Mouse (Mus musculus) gastrocnemius, adult 8-10 months (tissue): ENCODE results near the gene Gm42420. TPM values are rescaled to one million over a fixed set of nuclear protein-coding genes. Genes with fewer than 3 reads are reported as not detected.
A peak's percentile ranks its signal among the peaks of the same experiment; 100 is the strongest.

Experiments used
- DNase-seq, 2 experiments: peaks; one replicate each; pipeline ENCODE4 v3.0.0; 2022; ENCODE audit warnings: low spot score in 2 of 2
- total RNA-seq, 4 experiments: library from RNA; stranded (reverse); gene quantifications; 2 replicates each; pipeline ENCODE4 v1.2.4; 2022

The Gm42420 gene
- total RNA-seq, result under 1 TPM in 1 of 4 experiments, not detected in 3; 0.75 TPM

DNA sequence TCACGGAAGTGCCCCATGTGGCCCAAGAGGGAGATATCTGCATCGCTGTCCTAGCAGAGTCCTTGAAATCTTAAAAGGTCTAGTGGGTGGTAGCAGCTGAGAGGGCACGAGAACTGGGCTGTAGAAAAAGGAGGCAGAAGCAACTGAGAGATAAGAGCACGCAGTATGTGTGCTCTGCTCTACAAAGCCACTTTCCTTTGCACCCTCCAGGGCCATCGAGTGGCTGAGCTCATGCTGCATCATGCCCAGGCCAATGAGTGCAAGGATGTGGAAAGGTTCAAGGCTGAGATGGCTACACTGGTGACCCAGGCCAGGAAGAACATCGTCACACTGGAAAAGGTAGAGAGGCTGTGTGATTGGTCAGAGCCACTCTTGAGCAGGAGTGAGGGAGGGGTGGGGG lies at the start of gene Gm42420:
TSS of gene Gm42420 (plus strand) at position 237 of the 400 bp plus-strand sequence.
- DNase-seq, result no peak

DNA sequence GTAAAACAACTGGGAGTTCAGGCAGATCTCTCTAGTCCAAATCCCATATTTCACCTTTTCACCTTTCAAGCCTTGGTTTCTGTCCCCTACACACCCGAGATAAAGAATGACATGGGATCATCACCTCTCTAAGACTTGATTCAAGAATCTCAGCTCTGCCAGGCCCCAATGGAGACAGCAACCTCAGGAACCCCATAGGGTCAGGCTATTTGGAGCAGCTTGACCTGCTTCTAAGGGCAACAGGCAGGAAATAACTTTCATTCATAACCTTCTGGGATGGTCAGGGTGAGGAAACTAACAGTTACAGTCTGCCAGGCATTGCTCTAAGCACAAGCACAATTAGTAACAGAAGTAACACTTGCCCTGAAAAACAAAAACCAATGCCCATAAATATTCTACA lies 48.9 kb upstream of the Gm42420 start:
- no peak for DNase-seq

DNA sequence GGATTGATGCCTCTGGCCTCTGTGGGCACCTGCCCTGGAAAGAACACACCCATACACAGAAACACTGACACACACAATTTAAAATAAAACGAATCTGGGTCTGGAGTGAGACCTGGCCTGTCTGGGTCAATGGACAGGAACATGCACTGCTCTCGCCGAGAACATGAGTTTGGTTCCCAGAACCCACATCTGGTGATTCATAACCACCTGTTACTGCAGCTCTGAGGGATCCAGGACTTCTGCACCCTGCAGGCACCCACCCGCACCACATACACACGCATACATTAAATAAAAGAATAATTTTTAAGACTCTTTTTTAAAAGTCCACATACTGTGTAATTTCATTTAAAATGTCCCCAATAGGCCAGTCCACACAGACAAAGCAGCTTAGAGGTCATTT lies 48.3 kb upstream of the Gm42420 start:
- no peak for DNase-seq

DNA sequence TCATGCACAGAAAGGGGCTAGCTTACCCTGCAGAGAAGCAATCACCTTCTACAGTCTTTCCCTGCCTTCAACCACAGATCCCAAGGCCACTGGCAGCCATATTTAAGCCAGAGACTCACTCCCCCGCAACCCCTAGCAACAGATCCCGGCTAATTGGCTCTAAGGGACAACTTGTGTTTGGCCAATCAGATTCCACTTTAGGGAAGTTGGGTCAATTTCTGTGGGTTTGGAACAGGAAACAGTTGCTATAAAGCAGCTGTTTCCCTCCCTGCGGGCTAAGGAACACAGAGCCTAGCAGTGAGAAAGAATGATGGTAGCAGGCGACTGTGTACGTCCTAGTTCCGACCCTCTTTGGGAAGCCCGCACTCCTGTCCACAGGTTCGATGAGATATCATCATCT lies 47.3 kb upstream of the Gm42420 start:
- DNase-seq, result no peak

DNA sequence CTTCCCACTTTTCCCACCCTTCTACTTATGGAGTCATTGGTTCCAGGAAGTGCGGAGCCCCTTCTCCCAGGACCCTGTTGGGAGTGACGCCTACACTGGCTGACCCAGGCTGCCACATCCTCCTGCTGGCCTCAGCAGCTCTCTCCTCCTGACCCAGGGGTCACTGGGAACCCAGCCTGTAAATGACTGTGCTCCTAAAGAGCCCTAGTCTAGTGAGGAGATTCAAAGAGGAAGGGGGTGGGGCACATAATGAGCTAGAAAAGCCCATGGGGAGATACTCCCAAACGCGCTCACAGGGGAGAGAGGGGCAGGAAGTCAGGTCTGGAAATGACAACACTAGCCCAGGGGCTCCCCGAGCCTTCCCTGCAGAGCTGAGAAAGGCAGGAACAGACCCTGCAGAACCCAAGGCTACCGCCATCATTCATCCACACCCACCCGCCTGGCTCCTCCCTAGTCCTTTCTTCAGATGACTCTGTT lies 45.8 kb upstream of the Gm42420 start:
- peak; percentile 29 to 59 for DNase-seq

DNA sequence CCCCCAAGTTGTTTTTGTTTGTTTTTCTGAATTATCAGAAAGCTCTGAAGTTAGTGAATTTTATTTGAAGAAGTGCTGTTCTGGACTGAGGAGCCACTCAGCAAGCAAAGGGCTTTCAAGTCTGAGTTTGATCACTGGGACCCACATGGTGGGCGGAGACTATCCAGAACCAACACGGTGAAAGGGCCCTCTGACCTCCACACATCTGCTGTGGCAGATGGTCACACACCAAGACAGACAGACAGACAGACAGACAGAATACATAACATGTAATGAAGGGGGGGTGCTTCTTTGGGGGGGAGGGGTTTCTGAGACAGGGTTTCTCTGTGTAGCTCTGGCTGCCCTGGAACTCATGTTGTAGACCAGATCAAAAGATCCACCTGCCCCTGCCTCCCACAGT lies 45.0 kb upstream of the Gm42420 start:
- no peak for DNase-seq

DNA sequence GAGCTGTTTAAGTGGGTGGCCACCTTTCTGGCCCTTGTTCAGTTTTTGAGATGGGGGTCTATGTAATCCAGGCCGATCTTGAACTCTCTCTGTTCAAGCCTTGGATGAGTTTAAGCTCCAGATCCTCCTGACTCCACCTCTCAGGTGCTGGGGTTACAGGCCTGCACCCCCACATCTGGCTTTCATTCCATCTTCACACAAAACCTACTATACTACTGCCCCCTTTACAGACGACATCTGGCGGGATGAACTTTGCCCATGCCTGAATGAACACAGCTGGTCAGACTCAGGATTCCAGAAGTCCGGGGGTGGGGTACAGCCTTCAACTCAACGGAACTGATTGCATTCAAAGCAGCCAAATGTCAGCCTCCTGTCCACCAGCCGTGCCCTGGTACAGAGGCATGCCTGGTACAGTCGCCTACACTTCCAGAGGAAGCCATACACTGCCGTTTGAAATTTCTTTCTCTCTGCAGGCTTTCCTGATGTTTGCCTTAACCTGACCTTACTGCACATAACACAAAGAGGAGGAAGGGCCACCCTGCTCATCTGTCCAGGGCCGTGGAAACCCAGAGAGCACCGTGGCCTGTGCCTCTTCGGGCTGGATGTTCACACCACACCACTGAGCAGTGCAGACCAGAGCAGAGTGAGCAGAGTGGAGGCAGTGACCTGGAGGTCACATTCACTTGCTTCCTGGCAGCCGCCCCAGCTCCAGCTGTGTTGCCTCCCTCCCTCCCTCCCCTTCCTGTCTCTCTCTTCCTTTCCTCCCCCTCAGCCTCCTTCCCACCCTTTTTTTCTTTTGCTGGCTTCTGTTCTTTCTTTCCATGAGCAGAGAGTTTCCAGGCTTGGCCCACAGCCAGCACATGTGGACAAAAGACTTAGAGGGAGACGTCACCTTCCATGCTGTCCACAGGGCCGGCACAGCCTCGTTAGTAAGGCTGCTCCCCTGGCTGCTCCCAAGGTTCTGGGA lies 42.6 kb upstream of the Gm42420 start:
- DNase-seq, result peak; percentile 68 to 80

DNA sequence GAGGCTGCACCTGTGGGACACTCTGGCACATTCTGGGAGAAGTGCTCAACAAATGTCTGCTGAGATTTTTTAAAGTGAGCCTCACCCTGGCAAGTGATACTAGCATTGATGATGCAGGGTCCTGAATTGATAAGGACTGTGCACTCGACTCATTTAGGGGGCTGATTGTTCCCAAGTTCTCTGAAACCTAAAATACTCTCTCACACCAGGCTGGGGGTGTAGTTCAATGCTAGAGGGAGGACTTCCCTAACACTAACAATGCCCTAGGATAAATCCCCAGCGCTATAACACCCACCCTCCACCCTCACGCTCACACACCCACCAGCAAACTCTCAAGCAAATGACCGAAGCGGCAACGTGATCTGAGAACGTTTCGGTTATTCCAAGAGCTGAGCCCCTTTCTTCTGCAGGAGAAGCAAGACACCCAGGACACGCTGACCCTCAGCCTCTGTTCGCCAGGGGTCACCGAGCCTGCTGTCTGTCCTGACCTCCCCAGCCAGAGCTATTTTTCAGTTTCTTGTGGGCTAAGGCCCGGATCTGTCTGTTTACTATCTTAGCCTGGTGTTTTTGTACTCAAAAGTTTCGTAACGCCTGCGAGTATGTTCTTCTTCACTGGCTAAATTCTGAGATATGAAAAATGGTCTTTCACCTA lies 41.7 kb upstream of the Gm42420 start:
- no peak for DNase-seq

DNA sequence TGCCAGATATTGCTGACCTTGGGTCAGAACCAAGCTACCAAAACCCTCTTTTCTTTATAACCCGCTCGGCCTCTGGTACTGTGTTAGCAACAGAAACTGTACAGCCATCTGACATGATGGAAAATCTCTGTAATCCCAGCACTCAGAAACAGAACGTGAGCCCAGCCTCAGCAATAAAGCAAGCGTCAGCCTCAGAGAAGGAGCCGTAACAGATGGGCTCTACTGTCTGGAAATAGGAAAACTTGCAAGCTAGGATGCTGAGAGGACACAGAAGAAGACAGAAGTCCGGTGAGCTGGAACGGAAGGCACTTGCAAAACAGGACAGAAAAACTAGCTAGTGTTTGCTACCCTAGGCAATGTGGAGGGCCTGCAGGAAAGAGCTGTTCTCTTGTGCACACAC lies 40.1 kb upstream of the Gm42420 start:
- DNase-seq, result no peak

DNA sequence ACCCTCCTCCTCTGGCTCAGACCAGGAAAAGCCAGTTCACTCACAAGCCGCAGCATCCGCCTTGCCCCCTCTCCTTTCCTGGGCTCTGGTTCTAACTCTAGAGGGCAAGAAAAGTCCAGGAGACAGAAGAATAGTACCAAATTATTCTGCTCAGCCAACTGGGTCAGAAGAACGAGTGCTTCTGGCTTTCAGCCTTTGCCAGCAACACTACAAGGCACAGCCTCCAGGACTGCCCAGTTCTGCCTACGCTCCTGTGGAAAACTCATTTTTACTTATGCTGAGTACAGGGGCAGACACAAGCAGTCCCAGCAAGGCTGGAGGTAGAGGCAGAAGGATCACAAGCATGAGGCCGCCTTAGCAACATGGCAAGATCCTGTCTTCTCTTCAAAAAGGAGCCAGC lies 37.5 kb upstream of the Gm42420 start:
- no peak for DNase-seq

DNA sequence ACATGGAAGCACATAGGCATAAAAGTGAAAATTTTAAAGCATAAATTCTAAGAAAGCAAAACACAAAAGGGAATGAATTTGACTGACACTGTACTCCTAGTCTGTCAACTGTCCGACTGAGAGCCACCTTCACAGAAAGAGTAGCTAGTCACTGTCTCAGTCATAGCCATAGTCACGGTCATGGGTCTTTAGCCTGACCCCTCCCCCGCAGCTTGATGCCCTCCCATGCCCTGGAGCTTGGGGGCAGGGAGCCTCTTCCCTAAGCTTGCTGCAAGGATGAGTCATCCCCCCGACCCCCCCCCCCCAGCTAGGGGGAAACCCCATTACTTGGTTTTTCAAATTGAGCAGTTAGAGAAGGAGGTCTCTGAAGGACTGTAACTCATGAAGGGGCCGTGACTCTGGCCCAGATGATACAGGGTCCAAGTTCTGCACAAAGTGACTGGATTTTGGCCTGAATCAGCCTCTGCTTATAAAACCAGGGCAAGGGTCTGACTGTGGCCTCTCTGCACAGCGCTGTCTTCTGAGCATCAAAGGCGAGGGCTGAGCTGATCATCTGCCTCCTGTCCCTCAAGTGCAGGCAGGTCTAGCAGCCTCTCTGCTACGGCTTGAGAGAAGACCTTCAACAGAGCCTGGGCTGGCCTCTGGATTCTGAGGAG lies 33.4 kb upstream of the Gm42420 start:
- no peak for DNase-seq

DNA sequence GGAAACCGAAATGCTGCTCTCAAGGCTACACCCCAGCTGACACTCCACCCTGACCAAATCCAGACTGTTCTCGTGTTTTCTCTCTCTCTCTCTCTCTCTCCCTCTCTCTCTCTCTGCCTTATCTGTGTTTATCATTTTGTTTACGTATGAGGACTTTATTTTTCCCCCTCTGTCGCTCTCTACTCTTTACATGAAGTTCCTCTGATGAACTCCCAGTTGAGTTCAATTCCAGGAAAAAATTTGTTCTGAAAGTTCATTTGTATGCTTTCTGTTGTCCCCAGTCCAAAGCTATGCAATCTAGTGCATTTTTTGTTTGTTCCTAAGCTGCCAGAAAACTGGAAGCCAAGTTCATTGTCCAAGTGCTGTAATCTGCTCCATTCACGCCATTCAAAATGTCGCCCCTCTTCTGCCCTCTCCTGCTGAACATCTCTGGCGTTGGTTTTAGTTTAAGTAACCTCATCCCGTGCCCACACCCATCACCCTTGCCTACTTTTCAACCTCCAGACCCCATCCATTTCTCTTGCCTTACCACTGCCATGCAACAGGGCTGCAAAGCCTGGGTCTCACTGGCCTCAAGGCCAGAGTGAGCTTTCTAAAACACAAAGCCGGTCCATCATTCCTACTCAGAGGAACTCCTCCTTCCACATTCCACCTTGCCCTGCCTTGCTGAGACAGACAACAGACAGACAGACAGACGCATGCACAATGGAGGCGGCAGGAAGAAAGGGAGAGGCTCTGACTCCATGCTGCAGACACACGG lies 30.5 kb upstream of the Gm42420 start:
- DNase-seq, result no peak

DNA sequence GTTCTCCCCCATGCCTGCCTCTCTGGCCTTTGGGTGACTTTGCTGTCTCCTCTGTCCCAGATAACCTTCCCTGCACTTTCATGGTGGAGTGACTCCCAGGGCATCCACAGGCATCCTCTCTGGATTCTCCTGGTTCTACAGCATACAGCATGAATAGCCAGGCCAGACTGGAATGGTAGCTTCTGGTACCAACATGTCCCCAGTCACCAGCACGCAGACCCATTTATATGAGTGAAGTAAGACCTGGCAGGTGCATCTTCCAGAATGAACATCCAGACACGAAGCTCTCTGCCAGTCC lies 30.0 kb upstream of the Gm42420 start:
- DNase-seq, result no peak

DNA sequence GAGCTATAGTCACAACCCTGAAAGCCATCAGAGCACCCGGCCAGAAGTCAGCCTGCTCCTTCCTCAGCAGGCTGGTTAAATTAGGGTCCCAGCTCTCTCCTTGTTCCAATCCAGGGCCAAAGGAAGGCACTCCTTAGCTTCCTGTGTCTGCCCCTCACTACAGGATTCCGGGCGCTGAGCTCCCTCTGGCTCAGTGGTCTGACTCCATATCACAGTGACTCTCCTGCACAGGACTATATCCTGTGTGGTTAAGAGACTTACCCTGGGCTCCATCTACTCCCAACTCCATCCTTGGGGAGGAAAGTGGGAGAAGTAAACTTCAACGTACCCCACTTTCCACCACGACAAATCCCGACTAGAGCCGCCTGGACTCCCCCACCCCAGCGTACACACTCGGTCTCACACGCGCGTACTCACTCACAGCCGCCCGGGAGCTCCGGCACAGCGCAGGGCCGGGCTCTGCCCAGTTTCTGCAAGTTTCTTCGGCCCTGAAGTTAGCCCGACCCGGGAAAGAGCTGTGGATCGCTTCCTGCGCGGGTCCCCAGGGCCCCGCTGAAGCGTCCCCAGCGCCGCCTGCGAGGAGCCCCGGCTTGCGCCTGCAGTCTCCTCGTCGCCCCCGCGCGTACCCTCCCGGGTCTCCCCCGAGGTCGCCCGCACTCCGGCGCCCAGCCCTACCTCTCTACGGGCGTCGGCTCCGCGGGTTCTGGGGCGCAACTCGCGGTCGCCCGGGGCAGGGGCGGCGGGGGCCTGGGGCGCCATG lies 28.5 kb upstream of the Gm42420 start:
- peak in 1 of 2 experiments; percentile 8 for DNase-seq

DNA sequence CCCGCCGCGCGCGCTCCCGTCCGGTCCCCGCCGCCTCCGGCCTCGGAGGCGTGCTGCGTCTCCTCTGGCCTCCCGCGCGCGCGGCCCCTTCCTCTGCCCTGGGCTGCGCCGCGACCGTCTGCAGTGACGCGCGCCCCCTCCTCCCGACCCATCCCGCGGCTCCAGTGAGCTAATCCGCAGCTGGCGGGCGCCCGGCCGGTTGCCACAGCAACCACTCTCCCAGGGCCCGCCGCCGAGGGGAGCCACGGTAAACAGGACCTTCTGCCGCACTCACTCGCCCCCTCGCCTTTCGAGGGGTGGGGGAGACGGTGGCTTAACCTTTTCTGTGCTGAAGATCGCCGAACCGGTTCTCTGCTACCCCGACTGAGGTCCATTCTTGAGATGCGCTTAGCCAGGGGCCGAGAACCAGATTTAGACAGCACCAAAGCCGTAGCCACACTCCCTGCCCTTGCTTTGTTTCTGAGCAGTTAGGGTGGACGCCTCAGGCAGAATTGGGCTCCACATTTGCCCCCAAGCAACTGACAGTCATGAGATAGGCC lies 27.8 kb upstream of the Gm42420 start, which contains the start of gene Dennd2a:
TSS of gene Dennd2a (minus strand) at position 145 of the 539 bp plus-strand sequence.
- DNase-seq, result peak; percentile 65 to 73

DNA sequence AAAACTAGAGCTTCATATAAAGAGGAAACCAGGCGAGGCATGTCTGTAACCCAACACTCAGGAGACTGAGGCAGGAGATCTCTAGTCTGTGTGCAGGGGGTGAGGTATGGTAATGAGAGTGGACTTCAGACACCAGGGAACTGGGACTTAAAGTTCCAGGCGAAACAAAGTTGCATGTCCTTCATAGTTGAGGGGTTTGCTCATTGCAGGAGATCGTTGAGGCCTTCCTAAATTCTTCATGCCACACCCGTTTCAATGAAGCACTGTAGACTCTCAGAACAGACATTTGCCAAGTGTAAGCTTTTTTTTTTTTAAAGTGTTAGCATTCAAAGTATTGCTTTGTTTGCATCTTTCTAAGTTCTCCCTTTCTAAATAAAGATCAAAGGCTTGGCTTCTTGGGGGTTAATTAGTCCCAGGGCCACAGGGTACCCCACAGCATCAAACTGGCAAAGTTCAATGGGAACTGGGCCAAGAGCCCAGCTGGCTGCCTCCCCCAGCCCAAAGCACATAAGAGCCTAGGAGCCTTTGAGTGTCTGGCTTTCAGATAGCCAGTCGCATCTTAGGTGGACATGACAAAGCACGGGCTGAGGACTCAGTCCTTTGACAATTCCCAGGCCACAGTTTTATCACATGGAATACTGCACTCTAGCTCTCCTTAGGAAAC lies 26.1 kb upstream of the Gm42420 start:
- DNase-seq, result no peak

DNA sequence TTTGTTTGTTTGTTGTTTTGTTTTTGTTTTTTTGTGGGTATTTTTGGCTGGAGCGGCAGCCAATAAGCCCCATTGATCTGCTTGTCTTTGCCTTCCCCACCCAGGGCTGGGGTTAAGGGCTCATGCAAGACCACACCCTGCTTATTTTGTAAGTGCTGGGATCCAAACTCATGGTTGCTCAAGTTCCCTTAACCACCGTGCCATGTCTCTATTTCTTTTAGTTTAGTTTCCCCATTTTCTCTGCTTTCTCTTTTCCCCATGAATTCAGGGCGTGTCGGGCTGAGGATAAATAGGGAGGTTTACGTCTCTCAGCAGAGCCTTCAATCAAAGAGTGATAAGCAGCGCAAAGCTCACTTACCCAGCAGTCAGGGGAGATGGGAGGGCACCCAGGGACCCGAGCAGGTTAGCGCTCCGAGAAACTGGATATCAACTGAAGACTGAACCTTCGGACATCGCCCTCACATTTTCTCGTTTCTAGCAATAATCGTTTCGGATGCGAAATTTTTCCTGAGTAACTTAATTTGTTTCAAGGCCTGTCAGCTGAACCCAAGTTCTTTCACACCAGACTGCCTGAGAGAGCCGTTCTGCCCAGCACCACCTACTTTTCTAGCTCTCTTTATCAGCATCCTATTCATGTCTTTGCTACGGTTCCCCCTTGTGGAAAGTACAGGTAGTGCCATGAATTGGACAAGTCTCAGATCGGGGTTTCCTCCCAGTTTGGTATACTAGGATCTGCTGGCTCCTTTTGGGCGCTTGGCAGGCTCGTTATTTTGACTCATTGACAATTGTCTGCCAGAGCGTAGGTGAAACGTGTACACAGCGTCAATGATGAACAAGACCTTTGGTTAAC lies 23.2 kb upstream of the Gm42420 start:
- DNase-seq, result peak; percentile 61 to 69

DNA sequence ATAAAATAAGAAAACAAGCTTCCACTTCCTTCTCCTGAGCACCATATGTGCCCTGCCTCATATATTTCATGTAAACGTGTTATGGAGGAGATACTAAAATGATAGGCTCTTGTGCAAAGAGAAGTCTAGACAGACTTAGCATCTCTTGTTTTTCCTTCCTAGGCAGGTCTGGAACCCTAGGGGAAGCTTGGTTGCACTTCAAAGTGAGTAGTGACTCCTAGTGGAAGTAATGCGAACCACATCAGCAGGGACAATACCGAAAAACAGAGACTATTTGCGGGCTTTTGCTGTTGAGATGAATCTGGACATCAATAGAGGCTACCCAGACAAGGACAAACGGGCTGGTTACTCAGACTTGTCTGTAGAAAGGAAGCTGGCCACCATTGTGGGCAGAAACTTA lies 18.0 kb upstream of the Gm42420 start:
- DNase-seq, result no peak

DNA sequence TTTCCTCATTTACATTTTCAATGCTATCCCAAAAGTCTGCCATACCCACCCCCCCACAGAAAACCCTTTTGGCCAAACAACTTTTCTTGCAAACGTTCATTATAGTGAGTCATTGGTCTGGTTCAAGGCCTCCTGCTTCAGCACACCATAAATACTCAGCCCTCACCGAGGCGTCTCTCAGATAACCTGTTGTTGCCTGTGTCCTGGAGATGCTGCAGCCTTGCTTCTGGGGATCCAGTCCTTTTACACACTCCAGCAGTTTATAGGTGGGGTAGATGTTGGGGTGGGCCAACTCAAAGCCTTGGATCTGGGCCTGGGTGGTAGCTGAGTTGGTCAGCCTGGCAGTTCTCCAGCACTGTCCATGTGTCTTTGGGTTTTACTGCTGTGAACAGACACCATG lies 15.1 kb upstream of the Gm42420 start:
- no peak for DNase-seq
